Mouse (Mus musculus) embryonic fibroblast, embryonic 13.5 days (primary cell): ENCODE measurements around the gene Dennd1b. TPM values are rescaled to one million over a fixed set of nuclear protein-coding genes. Genes with fewer than 3 reads are reported as not detected.

Source experiments
- H3K27ac ChIP-seq: 2 replicates; pipeline ENCODE4 v1.5.1; 2012; ENCODE audit warnings: low read length, control low read depth, inconsistent platforms; ENCODE audit not compliant: insufficient read depth
- H3K4me1 ChIP-seq: 2 replicates; pipeline ENCODE4 v1.6.1; 2011; ENCODE audit warnings: low read length; ENCODE audit not compliant: control insufficient read depth, insufficient read depth
- H3K4me3 ChIP-seq: 2 replicates; pipeline ENCODE4 v1.5.1; 2011; ENCODE audit warnings: mild to moderate bottlenecking, control low read depth, low read length; ENCODE audit not compliant: insufficient read depth
- CTCF ChIP-seq: IDR thresholded peaks from 2 replicates; pipeline ENCODE4 v1.5.1; 2011; ENCODE audit warnings: mild to moderate bottlenecking, control low read depth, low read length, moderate library complexity, borderline replicate concordance; ENCODE audit not compliant: insufficient read depth
- POLR2A ChIP-seq: IDR thresholded peaks from 2 replicates; pipeline ENCODE4 v1.6.1; 2011; ENCODE audit warnings: low read depth, mild to moderate bottlenecking, control low read depth, low read length, moderate library complexity
- polyA plus RNA-seq: library from polyadenylated mRNA; stranded (reverse); fragments of >200 nt; gene quantifications from 2 replicates; pipeline ENCODE4 v1.2.4, GENCODE M21; 2011; ENCODE audit warnings: low read depth; ENCODE audit not compliant: missing spikeins, insufficient read length

The Dennd1b gene
- polyA plus RNA-seq, 1 experiment, result 12.3 TPM

DNA sequence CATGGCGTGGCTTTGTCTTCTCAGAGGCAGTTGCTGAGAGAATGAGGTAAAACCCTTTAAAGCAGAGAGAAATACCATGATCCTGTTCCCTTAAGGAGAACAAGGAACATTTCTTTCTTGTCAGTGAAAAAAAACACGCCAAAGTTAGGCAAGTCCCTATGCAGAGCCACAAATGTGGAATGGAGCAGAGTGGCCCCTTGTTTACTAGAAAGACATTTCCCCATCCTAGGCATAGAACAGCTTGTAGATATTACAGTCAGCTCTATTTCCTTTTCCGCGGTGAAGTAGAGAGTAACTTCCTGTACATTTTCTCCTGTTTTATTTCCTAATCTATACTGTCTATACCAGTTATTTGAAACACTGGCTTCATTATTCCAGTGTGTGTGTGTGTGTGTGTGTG, 243.0 kb downstream of the Dennd1b start:
- no peak overlapping the region for H3K27ac ChIP-seq
- TF ChIP-seq POLR2A (no peak), CTCF (no peak)
- H3K4me1 ChIP-seq, result peaks cover 9% of the 10 kb centered on the region; the same call in 1 of the 2 replicates
- H3K4me3 ChIP-seq, result no peak overlapping the region

- Histone ChIP-seq H3K27ac (no peak overlapping the region), H3K4me3 (no peak overlapping the region), H3K4me1 (peaks cover 9% of the 10 kb centered on the region; the same call in 1 of the 2 replicates)
- TF ChIP-seq POLR2A (no peak), CTCF (no peak)
Observed at GRCm38 (mm10) chr1:139209796-139210195, 246.6 kb downstream of the Dennd1b start.

DNA sequence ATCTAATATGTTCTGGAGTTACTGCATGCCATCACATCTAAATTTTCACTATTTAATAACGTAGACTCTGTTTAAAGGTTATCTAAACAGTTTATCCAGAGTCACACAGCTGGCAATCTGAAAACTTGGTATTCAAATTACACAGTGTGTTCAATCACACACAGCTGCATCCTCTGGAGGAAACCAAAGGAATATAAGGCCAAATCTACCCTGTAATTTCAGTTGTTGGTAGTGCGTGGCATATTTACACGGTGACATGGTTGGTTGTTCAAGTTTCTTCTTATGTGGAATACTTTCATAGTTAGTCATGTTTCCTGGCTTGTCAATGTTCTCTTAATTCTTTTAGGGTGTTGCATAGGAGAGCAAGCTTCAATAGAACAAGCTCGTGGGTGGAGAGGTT, 247.3 kb downstream of the Dennd1b start:
- Histone ChIP-seq H3K4me1 (peaks cover 9% of the 10 kb centered on the region; the same call in 1 of the 2 replicates), H3K4me3 (no peak overlapping the region), H3K27ac (0 out of 2 replicates have a peak overlapping the region, but pooled peaks have one; percentile 51)
- TF ChIP-seq POLR2A (no peak), CTCF (no peak)

GRCm38 (mm10) chr1:139215311-139215710, 252.1 kb downstream of the Dennd1b start:
- peaks cover 3% of the 10 kb centered on the region; the same call in 1 of the 2 replicates for H3K4me1 ChIP-seq
- H3K4me3 ChIP-seq, result no peak overlapping the region
- H3K27ac ChIP-seq, result no peak overlapping the region
- TF ChIP-seq POLR2A (no peak), CTCF (no peak)

DNA sequence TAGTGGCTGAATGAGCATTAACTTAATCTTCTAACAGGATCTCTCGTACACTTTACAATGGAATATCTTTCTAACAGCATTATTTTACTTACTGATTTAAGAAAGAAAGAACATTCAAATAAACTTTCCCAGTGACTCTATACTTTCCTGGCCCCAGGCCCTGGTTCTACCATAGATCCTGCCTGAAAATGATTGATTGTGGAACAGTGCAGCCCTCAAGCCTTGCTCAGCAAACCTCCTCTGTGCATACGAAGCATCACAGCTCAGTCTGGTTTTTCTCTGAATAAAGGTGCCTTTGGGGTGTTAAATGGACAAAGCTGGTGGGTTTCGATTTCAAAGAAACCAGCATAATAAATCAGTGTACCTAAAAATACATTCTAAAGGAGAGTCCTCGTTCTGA, 260.6 kb downstream of the Dennd1b start:
- Histone ChIP-seq H3K4me1 (no peaks in the 10 kb centered on the region; the same call in 1 of the 2 replicates), H3K27ac (no peak overlapping the region), H3K4me3 (no peak overlapping the region)
- no peak for TF ChIP-seq CTCF
- TF ChIP-seq POLR2A, result no peak

- no peak overlapping the region for H3K4me3 ChIP-seq
- no peaks in the 10 kb centered on the region; the same call in 1 of the 2 replicates for H3K4me1 ChIP-seq
- TF ChIP-seq POLR2A (no peak), CTCF (no peak)
- H3K27ac ChIP-seq, result no peak overlapping the region
Observed at GRCm38 (mm10) chr1:139224309-139224949, 261.2 kb downstream of the Dennd1b start.

Other genes starting within 250 kb of the Dennd1b start
- 11.6 and 18.7 TPM in 2 replicates for gene Lhx9, start 114.9 kb upstream of the Dennd1b start, polyA plus RNA-seq
- 10.9 and 12.2 TPM in 2 replicates for gene 2310009B15Rik, start 106.6 kb upstream of the Dennd1b start, polyA plus RNA-seq